Mouse (Mus musculus): ENCODE results near the gene Ppp1r1b. TPM values are rescaled to one million over a fixed set of nuclear protein-coding genes. Genes with fewer than 3 reads are reported as not detected.

Gene Ppp1r1b
- total RNA-seq (2014; fragmentation: Nextera tagmentation) = not detected in 2 replicates
- total RNA-seq (2017) = not detected in 2 replicates

GRCm38 (mm10) chr11:98348083-98348961 lies at the start of gene Ppp1r1b:
Ppp1r1b (plus strand) TSS chr11:98348404.
- peak; percentile 40; the same call in 1 of the 2 replicates for ATAC-seq (replicated peaks; ENCODE audit: poor library complexity, severe bottlenecking)

- no peak for ATAC-seq (replicated peaks; ENCODE audit: poor library complexity, severe bottlenecking)
Measured at GRCm38 (mm10) chr11:98298484-98299205, 49.6 kb upstream of the Ppp1r1b start.

- peak; percentile 71 for ATAC-seq (replicated peaks; ENCODE audit: poor library complexity, severe bottlenecking)
Measured at GRCm38 (mm10) chr11:98313790-98314323, 34.3 kb upstream of the Ppp1r1b start.

- no peak for ATAC-seq (replicated peaks; ENCODE audit: poor library complexity, severe bottlenecking)
Measured at GRCm38 (mm10) chr11:98317479-98317878, 30.7 kb upstream of the Ppp1r1b start.

GRCm38 (mm10) chr11:98318421-98319116 lies 29.6 kb upstream of the Ppp1r1b start:
- no peak for ATAC-seq (replicated peaks; ENCODE audit: poor library complexity, severe bottlenecking)

GRCm38 (mm10) chr11:98319120-98319519 lies 29.1 kb upstream of the Ppp1r1b start:
- no peak for ATAC-seq (replicated peaks; ENCODE audit: poor library complexity, severe bottlenecking)

GRCm38 (mm10) chr11:98319544-98319943 lies 28.7 kb upstream of the Ppp1r1b start:
- no peak for ATAC-seq (replicated peaks; ENCODE audit: poor library complexity, severe bottlenecking)

GRCm38 (mm10) chr11:98319944-98320343 lies 28.3 kb upstream of the Ppp1r1b start:
- ATAC-seq (replicated peaks; ENCODE audit: poor library complexity, severe bottlenecking) = no peak

- ATAC-seq (replicated peaks; ENCODE audit: poor library complexity, severe bottlenecking) = no peak
Measured at GRCm38 (mm10) chr11:98320381-98320780, 27.8 kb upstream of the Ppp1r1b start.

- no peak for ATAC-seq (replicated peaks; ENCODE audit: poor library complexity, severe bottlenecking)
Measured at GRCm38 (mm10) chr11:98320806-98321676, 27.2 kb upstream of the Ppp1r1b start.

GRCm38 (mm10) chr11:98321677-98322003 lies 26.6 kb upstream of the Ppp1r1b start:
- ATAC-seq (replicated peaks; ENCODE audit: poor library complexity, severe bottlenecking) = no peak

- no peak for ATAC-seq (replicated peaks; ENCODE audit: poor library complexity, severe bottlenecking)
Measured at GRCm38 (mm10) chr11:98322159-98322558, 26.0 kb upstream of the Ppp1r1b start.

GRCm38 (mm10) chr11:98323136-98323866 lies 24.9 kb upstream of the Ppp1r1b start:
- no peak for ATAC-seq (replicated peaks; ENCODE audit: poor library complexity, severe bottlenecking)

- peak; percentile 43 for ATAC-seq (replicated peaks; ENCODE audit: poor library complexity, severe bottlenecking)
Measured at GRCm38 (mm10) chr11:98323933-98324332, 24.3 kb upstream of the Ppp1r1b start.

GRCm38 (mm10) chr11:98325191-98325820 lies 22.9 kb upstream of the Ppp1r1b start:
- ATAC-seq (replicated peaks; ENCODE audit: poor library complexity, severe bottlenecking) = no peak

- no peak for ATAC-seq (replicated peaks; ENCODE audit: poor library complexity, severe bottlenecking)
Measured at GRCm38 (mm10) chr11:98325821-98326218, 22.4 kb upstream of the Ppp1r1b start.

GRCm38 (mm10) chr11:98326741-98327135 lies 21.5 kb upstream of the Ppp1r1b start:
- ATAC-seq (replicated peaks; ENCODE audit: poor library complexity, severe bottlenecking) = no peak
